Mouse (Mus musculus) embryonic facial prominence, embryonic 11.5 days (tissue): ENCODE results near the gene Rnf115. TPM values are rescaled to one million over a fixed set of nuclear protein-coding genes. Genes with fewer than 3 reads are reported as not detected.
A peak's percentile ranks its signal among the peaks of the same experiment; 100 is the strongest.

Experiments used
- ATAC-seq: fragments of 200-750 bp; cut with Nextera tagmentation; replicated peaks from 2 replicates; pipeline ENCODE4 v1.8.0; 2017; ENCODE audit warnings: low read depth; ENCODE audit not compliant: insufficient number of reproducible peaks, low FRiP score, low TSS enrichment
- DNase-seq: peaks from one replicate; pipeline ENCODE4 v3.0.0-alpha.2; 2015; ENCODE audit warnings: low spot score
- H3K27ac ChIP-seq: fragments of 300-500 bp; sonication (generic); replicated peaks from 2 replicates; pipeline ENCODE4 v1.5.1; 2014; ENCODE audit warnings: mild to moderate bottlenecking, low read depth, low read length, control low read depth
- H3K27me3 ChIP-seq: fragments of 300-500 bp; sonication (generic); 2 replicates; pipeline ENCODE4 v1.6.1; 2014; ENCODE audit warnings: mild to moderate bottlenecking, low read length, moderate library complexity, mixed read lengths; ENCODE audit not compliant: control insufficient read depth, insufficient read depth
- H3K36me3 ChIP-seq: fragments of 300-500 bp; sonication (generic); replicated peaks from 2 replicates; pipeline ENCODE4 v1.6.1; 2014; ENCODE audit warnings: low read depth, mild to moderate bottlenecking, low read length, moderate library complexity, mixed read lengths; ENCODE audit not compliant: control insufficient read depth, insufficient read depth
- H3K4me1 ChIP-seq: fragments of 300-500 bp; sonication (generic); 2 replicates; pipeline ENCODE4 v1.6.1; 2014; ENCODE audit warnings: low read length, mixed read lengths; ENCODE audit not compliant: control insufficient read depth, insufficient read depth
- H3K4me2 ChIP-seq: fragments of 300-500 bp; sonication (generic); 2 replicates; pipeline ENCODE4 v1.6.1; 2014; ENCODE audit warnings: low read depth, mild to moderate bottlenecking, control low read depth, low read length, moderate library complexity
- H3K4me3 ChIP-seq: fragments of 300-500 bp; sonication (generic); 2 replicates; pipeline ENCODE4 v1.5.1; 2014; ENCODE audit warnings: low read depth, low read length, control low read depth
- H3K9ac ChIP-seq: fragments of 300-500 bp; sonication (generic); replicated peaks from 2 replicates; pipeline ENCODE4 v1.6.1; 2014; ENCODE audit warnings: mild to moderate bottlenecking, control low read depth, low read length
- H3K9me3 ChIP-seq: fragments of 300-500 bp; sonication (generic); replicated peaks from 2 replicates; pipeline ENCODE4 v1.6.1; 2016; ENCODE audit warnings: mild to moderate bottlenecking, low read length, inconsistent platforms, mixed read lengths; ENCODE audit not compliant: control insufficient read depth
- WGBS: fragments of 180-500 bp; shearing (Covaris S2); extraction: QIAGEN DNeasy Blood & Tissue Kit; methylation state at CpG from one replicate; pipeline ENCODE4 v1.1.7; 2014; 5-methylcytosine and 5-hydroxymethylcytosine counted together
- polyA plus RNA-seq: library from polyadenylated mRNA; unstranded; fragments of >200 nt; fragmentation: Nextera tagmentation; extraction: Ambion mirVana; gene quantifications from 2 replicates; pipeline ENCODE4 v1.2.1, GENCODE M21; 2014

Gene Rnf115
- polyA plus RNA-seq, 1 experiment from 2014 or later = 85.1 TPM

- H3K27ac ChIP-seq = no peak overlapping the region
- peaks cover under 1% of the 10 kb centered on the region for H3K36me3 ChIP-seq
- no peak overlapping the region for H3K4me3 ChIP-seq
- DNase-seq (no peak), ATAC-seq (no peak)
- WGBS = 87% methylated on average over 2 of the region's 2 CpGs
- no peak overlapping the region for H3K9ac ChIP-seq
- H3K4me2 ChIP-seq = no peak overlapping the region
- H3K4me1 ChIP-seq = no peaks in the 10 kb centered on the region
- no peaks in the 10 kb centered on the region for H3K9me3 ChIP-seq
- H3K27me3 ChIP-seq = no peaks in the 10 kb centered on the region
Observed at GRCm38 (mm10) chr3:96715854-96716253, 11.6 kb upstream of the Rnf115 start.

GRCm38 (mm10) chr3:96719173-96719572 is 8.3 kb upstream of the Rnf115 start:
- H3K4me2 ChIP-seq = no peak overlapping the region; the same call in 1 of the 2 replicates

GRCm38 (mm10) chr3:96727828-96728633 is 567 bp downstream of the Rnf115 start:
- Histone ChIP-seq H3K4me1 (no peaks in the 10 kb centered on the region), H3K4me2 (peak overlapping the region; percentile 47), H3K4me3 (peak overlapping the region; percentile 93), H3K27me3 (no peaks in the 10 kb centered on the region), H3K36me3 (no peaks in the 10 kb centered on the region), H3K9ac (peak overlapping the region; percentile 68), H3K9me3 (no peaks in the 10 kb centered on the region), H3K27ac (peak overlapping the region; percentile 70)
- under 1% methylated on average over 33 of the region's 42 CpGs for WGBS
- ATAC-seq (no peak; the same call in 1 of the 2 replicates), DNase-seq (peak; percentile 38)

More at GRCm38 (mm10) chr3:96719173-96719572, 8.3 kb upstream of the Rnf115 start:
- H3K9ac ChIP-seq = no peak overlapping the region
- ATAC-seq (no peak), DNase-seq (peak; percentile 64)
- H3K4me1 ChIP-seq = no peaks in the 10 kb centered on the region
- no peak overlapping the region for H3K27ac ChIP-seq
- H3K36me3 ChIP-seq = peaks cover 4% of the 10 kb centered on the region
- no peak overlapping the region for H3K4me3 ChIP-seq
- WGBS = 38% methylated on average over 14 of the region's 14 CpGs
- H3K27me3 ChIP-seq = no peaks in the 10 kb centered on the region
- H3K9me3 ChIP-seq = no peaks in the 10 kb centered on the region

- WGBS = 48% methylated on average over 7 of the region's 7 CpGs
Observed at GRCm38 (mm10) chr3:96728634-96729402, 1.4 kb downstream of the Rnf115 start.

GRCm38 (mm10) chr3:96729403-96729784 is 1.9 kb downstream of the Rnf115 start:
- Histone ChIP-seq H3K9me3 (no peaks in the 10 kb centered on the region), H3K27ac (no peak overlapping the region), H3K4me1 (no peaks in the 10 kb centered on the region), H3K27me3 (no peaks in the 10 kb centered on the region), H3K36me3 (no peaks in the 10 kb centered on the region), H3K9ac (no peak overlapping the region), H3K4me3 (no peak overlapping the region), H3K4me2 (no peak overlapping the region)
- WGBS = 27% methylated on average over 3 of the region's 3 CpGs
- DNase-seq (peak; percentile 72), ATAC-seq (no peak)

More at GRCm38 (mm10) chr3:96728634-96729402, 1.4 kb downstream of the Rnf115 start:
- no peaks in the 10 kb centered on the region for H3K27me3 ChIP-seq
- peak overlapping the region; percentile 93 for H3K4me3 ChIP-seq
- peak overlapping the region; percentile 68; the same call in 1 of the 2 replicates for H3K9ac ChIP-seq
- peak overlapping the region; percentile 47 for H3K4me2 ChIP-seq
- ATAC-seq = no peak
- no peaks in the 10 kb centered on the region for H3K36me3 ChIP-seq
- H3K9me3 ChIP-seq = no peaks in the 10 kb centered on the region
- H3K4me1 ChIP-seq = no peaks in the 10 kb centered on the region
- no peak overlapping the region for H3K27ac ChIP-seq
- DNase-seq = no peak

GRCm38 (mm10) chr3:96730785-96731184 is 3.3 kb downstream of the Rnf115 start:
- Histone ChIP-seq H3K4me2 (no peak overlapping the region), H3K27ac (no peak overlapping the region), H3K4me3 (no peak overlapping the region), H3K9me3 (no peaks in the 10 kb centered on the region), H3K36me3 (no peaks in the 10 kb centered on the region), H3K27me3 (no peaks in the 10 kb centered on the region), H3K9ac (no peak overlapping the region), H3K4me1 (no peaks in the 10 kb centered on the region)
- no peak for ATAC-seq
- WGBS = 77% methylated on average over 5 of the region's 5 CpGs
- DNase-seq = no peak

- no peaks in the 10 kb centered on the region for H3K27me3 ChIP-seq
- no peak overlapping the region for H3K9ac ChIP-seq
- no peaks in the 10 kb centered on the region for H3K9me3 ChIP-seq
- ATAC-seq (no peak), DNase-seq (no peak)
- 86% methylated on average over 1 of the region's 1 CpGs for WGBS
- no peak overlapping the region for H3K4me2 ChIP-seq
- H3K4me1 ChIP-seq = no peaks in the 10 kb centered on the region
- H3K27ac ChIP-seq = no peak overlapping the region
- H3K36me3 ChIP-seq = no peaks in the 10 kb centered on the region
- H3K4me3 ChIP-seq = no peak overlapping the region
Observed at GRCm38 (mm10) chr3:96733984-96734383, 6.5 kb downstream of the Rnf115 start.

- no peaks in the 10 kb centered on the region for H3K9me3 ChIP-seq
- ATAC-seq (no peak), DNase-seq (no peak)
- no peak overlapping the region for H3K4me3 ChIP-seq
- no peak overlapping the region for H3K4me2 ChIP-seq
- no peak overlapping the region for H3K27ac ChIP-seq
- no peaks in the 10 kb centered on the region for H3K27me3 ChIP-seq
- no peaks in the 10 kb centered on the region for H3K36me3 ChIP-seq
- WGBS = 91% methylated on average over 2 of the region's 2 CpGs
- H3K4me1 ChIP-seq = no peaks in the 10 kb centered on the region
- H3K9ac ChIP-seq = no peak overlapping the region
Observed at GRCm38 (mm10) chr3:96735200-96735599, 7.7 kb downstream of the Rnf115 start.
